Mouse (Mus musculus) liver, adult 2 months (tissue): ENCODE results near the gene Bmpr2.
"Not testable (repeated sequence)": the region's sequence is repeated elsewhere in the genome, so short reads cannot be mapped to it uniquely, and the experiment has no call there.

Experiments
- CTCF ChIP-seq: fragments of 200-500 bp; IDR thresholded peaks from 2 replicates; pipeline ENCODE4 v1.5.1; 2011; ENCODE audit warnings: low read depth, low read length, control low read depth
- POLR2A ChIP-seq: fragments of 200-500 bp; IDR thresholded peaks from 2 replicates; pipeline ENCODE4 v1.6.1; 2011; ENCODE audit warnings: low read length, control low read depth; ENCODE audit not compliant: insufficient read depth; ENCODE audit errors: extremely low read depth

- 0 out of 2 replicates have a peak, but pooled peaks have one; percentile 6 for TF ChIP-seq CTCF
- TF ChIP-seq POLR2A, result not testable (repeated sequence)
Measured at GRCm38 (mm10) chr1:59749724-59750123, 13.5 kb upstream of the Bmpr2 start.
